Mouse (Mus musculus) small intestine, adult 2 months (tissue): ENCODE measurements at regions not wholly inside any gene's neighbourhood (a gene's known extent, or its start where the extent isn't known, plus 50 kb on each side); places are given as distances from the start of the nearest gene placed in this dataset.

ENCODE experiments used
- H3K27ac ChIP-seq: fragments of 200-500 bp; 2 replicates; pipeline ENCODE4 v1.5.1; 2012; ENCODE audit warnings: low read depth, low read length, control low read depth, inconsistent platforms; ENCODE audit not compliant: insufficient read depth
- H3K27me3 ChIP-seq: fragments of 200-500 bp; 2 replicates; pipeline ENCODE4 v1.6.1; 2012; ENCODE audit warnings: mild to moderate bottlenecking, moderate library complexity, low read length, inconsistent platforms; ENCODE audit not compliant: control insufficient read depth, insufficient read depth
- H3K36me3 ChIP-seq: fragments of 200-500 bp; 2 replicates; pipeline ENCODE4 v1.6.1; 2012; ENCODE audit warnings: mild to moderate bottlenecking, low read length, control low read depth, inconsistent platforms; ENCODE audit not compliant: control insufficient read depth, insufficient read depth
- H3K4me1 ChIP-seq: fragments of 200-500 bp; 2 replicates; pipeline ENCODE4 v1.6.1; 2012; ENCODE audit warnings: low read length, inconsistent platforms, mixed read lengths; ENCODE audit not compliant: control insufficient read depth, insufficient read depth, insufficient read length
- H3K4me3 ChIP-seq: fragments of 200-500 bp; 2 replicates; pipeline ENCODE4 v1.5.1; 2012; ENCODE audit warnings: low read depth, mild to moderate bottlenecking, control low read depth, inconsistent platforms, low read length, moderate library complexity
- CTCF ChIP-seq: fragments of 200-500 bp; IDR thresholded peaks from 2 replicates; pipeline ENCODE4 v1.5.1; 2012; ENCODE audit warnings: low read depth, mild to moderate bottlenecking, control low read depth, inconsistent platforms, low read length, moderate library complexity, mixed read lengths; ENCODE audit not compliant: insufficient replicate concordance, insufficient read length; ENCODE audit errors: extremely low read depth
- POLR2A ChIP-seq: fragments of 200-500 bp; IDR thresholded peaks from 2 replicates; pipeline ENCODE4 v1.6.1; 2012; ENCODE audit warnings: low read depth, mild to moderate bottlenecking, control low read depth, inconsistent platforms, low read length, moderate library complexity
- WGBS: fragments of 180-500 bp; shearing (Covaris S2); methylation state at CpG from one replicate; pipeline ENCODE4 v1.1.7; 2018; 5-methylcytosine and 5-hydroxymethylcytosine counted together

- WGBS = 76% methylated on average over 8 of the region's 8 CpGs
- Histone ChIP-seq H3K36me3 (no peaks in the 10 kb centered on the region), H3K27ac (no peak overlapping the region), H3K4me3 (no peak overlapping the region), H3K4me1 (no peaks in the 10 kb centered on the region), H3K27me3 (no peaks in the 10 kb centered on the region)
- TF ChIP-seq CTCF (no peak), POLR2A (no peak)
These were observed 75.9 kb upstream of the Zc3h12a start for GRCm38 (mm10) chr4:125203521-125203920.

- no peaks in the 10 kb centered on the region for H3K27me3 ChIP-seq
- H3K4me3 ChIP-seq = no peak overlapping the region
- H3K4me1 ChIP-seq = no peaks in the 10 kb centered on the region
- WGBS = 70% methylated on average over 12 of the region's 12 CpGs
- H3K36me3 ChIP-seq = no peaks in the 10 kb centered on the region
- TF ChIP-seq POLR2A = no peak
- no peak for TF ChIP-seq CTCF
- H3K27ac ChIP-seq = no peak overlapping the region
These were observed 74.1 kb upstream of the Zc3h12a start for GRCm38 (mm10) chr4:125201638-125202325.

DNA sequence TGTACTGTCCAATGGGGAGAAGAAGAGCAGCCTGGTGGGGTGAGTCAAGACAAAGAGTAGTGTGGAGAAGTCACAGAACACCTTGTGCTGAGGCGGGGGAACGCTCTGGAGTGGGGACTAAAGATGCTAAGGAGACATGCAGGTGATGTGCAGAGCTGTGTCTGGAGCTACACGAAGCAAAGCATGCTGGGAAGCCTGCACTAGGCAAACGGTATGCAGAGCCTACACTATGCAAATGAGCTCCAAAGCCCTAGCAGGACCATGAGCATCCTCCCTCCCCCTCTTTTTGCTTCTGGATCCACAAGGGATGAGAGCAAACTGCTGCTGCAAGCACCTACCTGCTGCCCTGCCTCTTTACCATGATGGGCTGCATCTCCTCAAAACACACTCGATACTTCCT is 73.1 kb upstream of the Zc3h12a start:
- Histone ChIP-seq H3K27me3 (no peaks in the 10 kb centered on the region), H3K4me1 (no peaks in the 10 kb centered on the region), H3K36me3 (no peaks in the 10 kb centered on the region), H3K27ac (no peak overlapping the region), H3K4me3 (no peak overlapping the region)
- TF ChIP-seq POLR2A (no peak), CTCF (no peak)
- WGBS = 48% methylated on average over 5 of the region's 5 CpGs

- TF ChIP-seq CTCF (no peak), POLR2A (no peak)
- no peaks in the 10 kb centered on the region for H3K4me1 ChIP-seq
- no peaks in the 10 kb centered on the region for H3K27me3 ChIP-seq
- H3K4me3 ChIP-seq = no peak overlapping the region
- H3K36me3 ChIP-seq = no peaks in the 10 kb centered on the region
- WGBS = 39% methylated on average over 5 of the region's 5 CpGs
- no peak overlapping the region for H3K27ac ChIP-seq
These were observed 71.6 kb upstream of the Zc3h12a start for GRCm38 (mm10) chr4:125199281-125199680.

DNA sequence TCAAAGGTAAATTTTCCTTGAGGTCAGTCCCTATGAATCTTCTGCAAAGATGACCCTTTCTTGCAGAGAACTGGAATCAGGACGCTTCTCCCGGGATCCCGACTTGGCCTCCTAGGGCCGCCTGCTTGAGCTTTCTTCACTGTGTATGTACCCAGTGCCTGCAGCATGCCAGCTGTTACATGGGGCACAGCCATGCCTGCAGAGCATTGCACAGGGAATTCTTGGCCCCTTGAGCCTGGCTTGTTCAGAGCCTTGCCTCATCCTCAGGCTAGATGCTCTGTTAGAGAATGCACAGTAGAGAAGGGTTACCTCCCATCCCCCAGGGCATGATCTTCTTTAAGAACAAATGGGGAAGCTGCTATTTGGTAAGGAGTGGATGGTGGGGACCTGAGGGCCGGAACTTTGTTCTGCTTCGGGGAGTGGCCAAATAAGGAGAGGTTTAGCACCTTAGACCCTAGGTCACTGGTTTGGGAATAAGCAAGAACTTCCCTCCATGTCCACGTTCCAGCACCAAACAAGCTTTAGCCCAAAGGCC is 68.3 kb upstream of the Zc3h12a start:
- no peaks in the 10 kb centered on the region for H3K36me3 ChIP-seq
- TF ChIP-seq CTCF (no peak), POLR2A (no peak)
- no peak overlapping the region for H3K27ac ChIP-seq
- H3K27me3 ChIP-seq = no peaks in the 10 kb centered on the region
- H3K4me1 ChIP-seq = no peaks in the 10 kb centered on the region
- H3K4me3 ChIP-seq = no peak overlapping the region
- WGBS = 59% methylated on average over 7 of the region's 7 CpGs

DNA sequence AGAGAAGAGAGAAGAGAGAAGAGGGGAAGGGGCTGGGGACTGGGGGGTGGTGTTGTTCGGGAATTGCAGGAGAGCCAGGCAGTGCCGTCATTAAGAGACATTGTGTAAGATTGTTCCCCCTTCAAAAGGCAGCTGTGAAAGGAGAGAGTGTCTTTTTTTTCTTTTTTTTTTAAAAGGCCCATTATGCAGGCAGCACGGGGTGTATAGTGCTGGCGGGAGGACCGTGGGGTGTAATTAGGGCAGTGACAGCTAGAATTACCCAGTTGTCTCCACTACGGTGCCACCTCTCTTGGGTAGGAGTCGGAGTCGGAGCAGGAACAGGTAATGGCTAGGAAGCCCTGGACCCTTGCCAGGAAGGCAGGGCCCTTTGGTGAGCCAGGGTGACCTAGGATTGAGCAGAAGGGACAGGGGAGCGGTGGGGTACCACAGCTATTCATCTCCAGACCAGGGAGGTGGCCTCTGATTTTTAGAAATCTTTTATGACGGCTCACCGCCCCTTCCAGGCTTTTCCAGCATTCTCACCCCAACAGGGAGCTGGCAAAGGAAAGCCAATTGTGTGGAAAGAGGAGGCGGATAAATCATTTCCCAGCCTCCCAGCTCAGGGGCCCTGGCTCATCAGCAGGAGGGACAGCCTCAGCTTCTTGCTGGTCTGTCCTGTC is 67.2 kb upstream of the Zc3h12a start:
- 44% methylated on average over 12 of the region's 12 CpGs for WGBS
- Histone ChIP-seq H3K4me3 (no peak overlapping the region), H3K27me3 (no peaks in the 10 kb centered on the region), H3K27ac (no peak overlapping the region), H3K4me1 (no peaks in the 10 kb centered on the region), H3K36me3 (no peaks in the 10 kb centered on the region)
- no peak for TF ChIP-seq POLR2A
- no peak for TF ChIP-seq CTCF

- WGBS = 82% methylated on average over 12 of the region's 12 CpGs
- Histone ChIP-seq H3K27ac (no peak overlapping the region), H3K4me3 (no peak overlapping the region), H3K27me3 (no peaks in the 10 kb centered on the region), H3K36me3 (no peaks in the 10 kb centered on the region), H3K4me1 (no peaks in the 10 kb centered on the region)
- TF ChIP-seq CTCF (no peak), POLR2A (no peak)
These were observed 66.7 kb upstream of the Zc3h12a start for GRCm38 (mm10) chr4:125194298-125194697.
